Mouse (Mus musculus) megakaryocyte-erythroid progenitor cell, adult 5-6 weeks (primary cell): ENCODE measurements around the gene Faap20. TPM values are rescaled to one million over a fixed set of nuclear protein-coding genes. Genes with fewer than 3 reads are reported as not detected.

ENCODE experiments used
- ATAC-seq: replicated peaks from 2 replicates; pipeline ENCODE4 v1.8.0; 2016; ENCODE audit warnings: mild to moderate bottlenecking, inconsistent platforms; ENCODE audit not compliant: severe bottlenecking, poor library complexity, low FRiP score, low TSS enrichment
- total RNA-seq, 2 experiments: library from RNA; stranded (forward) in 1 of 2; stranded (reverse) in 1 of 2; fragments of 200-1000, 215-1000 nt in 1 of 2; fragments of >200 nt in 1 of 2; fragmentation: Nextera tagmentation in 1 of 2; gene quantifications; 2 replicates each; pipeline ENCODE4 v1.2.3; 2014 to 2017

Gene Faap20
- total RNA-seq, 2 experiments from 2014 or later: 16.8 to 41.4 TPM

DNA sequence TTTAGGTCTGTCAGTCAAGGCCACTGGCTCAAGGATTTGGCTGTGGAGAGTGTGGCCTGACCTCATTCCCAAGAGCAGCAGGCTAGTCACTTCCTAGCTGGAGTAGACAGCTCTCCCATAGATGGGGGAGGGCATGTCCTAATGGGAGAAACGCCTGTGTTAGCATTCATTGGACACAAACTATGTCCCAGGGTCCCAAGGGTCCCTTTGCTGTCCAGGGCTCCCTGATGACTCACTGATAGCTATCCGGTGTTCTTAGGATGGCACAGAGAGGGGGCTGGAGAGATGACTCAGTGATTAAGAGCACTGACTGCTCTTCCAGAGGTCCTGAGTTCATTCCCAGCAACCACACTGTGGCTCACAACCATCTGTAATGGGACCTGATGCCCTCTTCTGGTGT, 31.6 kb downstream of the Faap20 start:
- no peak for ATAC-seq

DNA sequence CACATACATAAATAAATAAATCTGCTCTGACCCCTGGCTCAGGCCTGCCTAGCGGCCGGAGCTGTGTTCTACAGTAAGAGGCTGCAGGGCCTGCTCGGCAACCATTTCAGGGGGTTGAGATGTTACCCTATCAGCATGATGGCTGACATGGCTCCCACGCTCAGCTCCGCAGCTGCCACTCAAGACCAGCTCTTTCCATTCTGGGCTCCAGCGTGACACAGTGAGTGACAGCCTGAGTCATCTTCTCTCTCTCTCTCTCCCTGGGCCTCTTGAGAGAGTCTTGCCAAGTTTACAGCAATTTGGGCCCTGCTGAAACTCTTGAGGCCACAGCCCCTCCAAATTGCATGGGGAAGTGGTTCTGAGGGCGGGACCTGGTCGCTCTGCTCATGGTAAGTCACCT, 32.0 kb downstream of the Faap20 start:
- ATAC-seq: no peak

DNA sequence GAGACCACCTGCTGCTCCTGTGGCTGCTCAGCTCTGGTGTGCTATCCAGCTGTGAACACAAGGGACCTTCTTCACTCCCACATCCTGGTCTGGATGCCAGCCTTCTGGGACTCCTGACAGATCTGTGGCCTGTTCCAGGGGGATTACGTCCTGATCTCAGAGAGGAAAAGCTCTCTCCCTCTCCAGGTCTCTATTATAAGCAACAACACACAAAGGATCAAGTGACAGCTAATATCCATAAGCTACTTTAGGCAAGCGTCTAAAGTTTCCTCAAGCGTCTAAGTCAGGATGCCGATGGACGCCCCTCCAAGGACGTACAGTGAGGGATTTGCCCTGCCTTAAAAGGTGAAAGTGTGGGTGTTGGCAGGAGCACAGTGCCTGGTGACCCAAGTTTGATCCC, 32.6 kb downstream of the Faap20 start:
- no peak for ATAC-seq

DNA sequence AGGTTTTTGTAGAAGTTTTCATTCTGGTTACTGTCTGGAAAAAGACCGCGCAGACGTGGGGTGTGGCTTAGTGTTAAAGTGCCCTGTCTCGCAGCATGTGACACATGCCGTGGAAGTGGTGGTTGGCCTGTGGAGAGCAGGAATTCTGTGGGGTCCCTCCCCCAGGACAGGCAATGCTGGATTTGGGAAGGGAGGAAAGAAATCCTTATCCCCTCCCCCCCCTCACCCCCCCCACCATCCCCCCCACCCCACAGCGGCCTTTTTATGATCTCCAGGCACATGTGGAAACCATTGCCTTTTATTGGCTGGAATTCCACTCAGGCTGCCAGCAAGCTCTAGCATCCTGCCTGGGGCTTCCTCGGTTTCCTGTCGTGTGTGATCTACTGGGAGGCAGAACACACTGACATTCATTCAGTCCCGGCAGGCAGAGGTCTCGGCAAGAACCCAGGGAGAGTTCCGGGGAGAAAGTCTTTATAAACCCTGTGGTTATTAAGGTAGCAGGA, 33.5 kb downstream of the Faap20 start:
- no peak for ATAC-seq

DNA sequence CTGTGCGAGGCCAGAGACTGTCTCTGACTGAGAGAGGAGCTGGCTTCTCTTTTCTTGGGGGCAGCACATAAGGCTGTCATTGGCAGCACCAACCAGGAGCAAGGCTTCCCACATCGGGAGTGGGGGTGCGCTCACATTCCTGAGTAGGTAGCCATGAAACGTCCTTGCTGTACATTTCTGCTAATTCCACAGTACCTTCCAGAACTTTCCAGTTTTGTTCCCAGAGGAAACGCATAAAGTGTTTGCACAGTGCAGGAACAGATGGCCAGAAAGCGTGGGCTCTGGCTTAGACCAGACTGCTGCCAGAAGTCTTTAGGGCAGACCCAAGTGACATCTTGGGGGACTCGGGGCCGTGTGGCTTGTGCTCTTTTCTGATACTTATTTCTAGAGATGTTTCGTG, 34.0 kb downstream of the Faap20 start:
- ATAC-seq: no peak

DNA sequence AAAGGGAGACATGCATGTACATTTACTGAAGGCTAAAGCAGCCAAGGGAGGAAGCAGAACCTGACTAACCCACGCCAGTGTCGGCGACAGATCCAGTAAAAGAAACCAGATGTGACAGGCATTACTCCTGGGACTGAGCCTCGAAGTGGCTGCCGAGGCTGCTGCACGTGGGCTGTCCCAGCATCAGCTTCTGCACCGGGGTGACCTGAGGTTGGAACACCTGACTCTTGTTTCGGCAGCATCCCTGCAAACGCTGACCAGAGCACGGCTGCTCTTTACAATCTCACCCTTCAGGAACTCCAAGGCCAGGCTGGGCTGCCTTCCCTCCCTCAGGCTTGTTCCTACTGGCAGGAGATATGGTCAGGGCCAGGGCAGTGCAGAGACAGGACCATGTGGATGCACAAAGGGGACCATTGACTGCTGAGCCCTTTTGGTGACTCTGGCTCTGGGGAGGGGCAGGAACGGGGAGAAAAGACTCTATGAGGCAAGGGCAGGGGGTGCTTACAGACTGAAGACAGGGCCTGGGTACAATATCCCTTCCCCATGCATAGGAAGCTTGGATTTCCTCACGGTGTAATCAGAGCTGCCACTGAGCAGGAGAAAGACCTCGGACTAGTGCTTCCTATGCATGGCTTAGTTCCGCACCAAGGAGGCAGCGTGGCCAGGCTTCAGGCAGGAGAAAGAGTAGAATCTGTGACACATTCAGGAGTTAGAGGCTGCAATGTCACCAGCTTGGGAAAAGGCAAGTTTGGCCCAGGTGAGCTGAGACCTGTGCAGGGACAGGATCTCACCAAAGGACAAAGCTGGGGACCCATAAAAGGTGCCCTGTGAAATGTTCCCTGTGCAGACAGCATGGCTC, 35.1 kb downstream of the Faap20 start:
- no peak for ATAC-seq

DNA sequence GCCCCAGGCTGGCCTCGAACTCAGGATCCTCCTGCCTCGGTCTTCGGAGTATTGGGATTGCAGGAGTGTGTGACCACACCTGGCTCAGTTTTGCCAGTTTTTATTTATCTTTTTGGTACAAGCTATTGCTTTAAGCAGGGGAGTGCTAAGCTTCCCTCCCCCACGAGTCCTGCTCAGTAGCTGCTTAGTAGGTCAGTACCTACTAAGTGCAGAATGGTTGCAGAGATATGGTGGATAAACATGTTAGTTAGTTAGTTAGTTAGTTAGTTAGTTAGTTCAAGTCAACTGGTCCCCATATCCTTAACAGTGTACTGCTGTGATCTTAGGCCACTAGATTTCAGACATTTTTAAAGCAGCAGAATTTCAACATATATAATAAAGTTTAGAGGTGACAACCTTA, 36.5 kb downstream of the Faap20 start:
- ATAC-seq: no peak

DNA sequence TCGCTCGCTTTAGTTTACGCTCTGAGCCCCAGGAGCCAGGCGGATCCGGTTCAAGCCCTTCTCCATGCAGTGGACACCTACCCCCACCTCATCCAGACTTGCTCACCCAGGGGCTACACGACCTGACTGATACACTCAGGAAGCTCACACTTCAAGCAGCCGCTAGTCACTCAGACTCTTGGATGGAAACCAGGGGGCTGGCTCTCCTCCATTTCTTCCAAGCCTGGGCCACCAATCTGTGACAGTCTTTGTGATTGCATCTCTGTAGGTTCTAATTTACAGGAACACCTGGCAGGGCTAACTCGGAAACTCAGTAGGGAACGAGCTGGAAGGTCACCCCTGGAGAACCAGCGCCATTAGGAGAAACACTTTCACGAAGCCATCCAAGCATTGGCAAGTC, 38.1 kb downstream of the Faap20 start:
- no peak for ATAC-seq

DNA sequence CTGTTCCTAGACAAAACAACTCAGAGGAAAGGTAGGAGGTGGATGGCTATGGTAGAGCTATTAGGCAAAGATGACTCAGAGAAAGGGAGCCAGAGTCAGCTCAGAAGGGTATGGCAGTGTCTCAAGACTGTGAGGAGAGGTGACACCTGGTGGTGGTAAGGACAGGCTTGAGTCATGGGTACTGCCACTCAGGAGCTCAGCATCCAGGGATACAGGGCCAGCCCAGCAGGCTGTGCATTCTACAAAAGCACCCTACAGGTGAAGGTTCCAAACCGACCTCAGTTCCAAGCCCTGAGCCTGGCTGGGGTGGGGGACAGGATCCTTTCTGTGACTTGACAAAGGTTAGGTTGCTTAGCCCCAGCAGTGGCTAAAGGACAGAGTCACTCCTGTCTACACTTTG, 39.0 kb downstream of the Faap20 start:
- ATAC-seq: no peak

DNA sequence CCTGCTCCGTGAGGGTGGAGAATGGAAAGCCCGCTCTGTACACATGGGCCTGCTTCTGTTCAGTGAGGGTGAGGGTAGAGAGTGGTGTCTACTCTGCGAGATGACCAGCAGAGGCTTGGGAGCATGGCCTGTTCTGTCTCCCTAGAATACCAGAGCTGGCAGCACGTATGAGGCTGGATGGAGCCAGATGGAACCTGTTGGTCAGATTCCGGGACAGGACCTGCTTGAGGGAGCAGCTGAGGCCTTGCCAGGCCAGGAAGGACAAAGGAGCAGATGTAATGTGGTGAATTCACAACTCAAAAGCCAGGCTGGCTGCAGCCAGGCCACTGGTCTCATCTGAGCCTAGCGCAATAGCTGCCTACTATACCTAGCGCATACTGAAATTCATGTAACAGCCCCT, 40.4 kb downstream of the Faap20 start:
- ATAC-seq: no peak

DNA sequence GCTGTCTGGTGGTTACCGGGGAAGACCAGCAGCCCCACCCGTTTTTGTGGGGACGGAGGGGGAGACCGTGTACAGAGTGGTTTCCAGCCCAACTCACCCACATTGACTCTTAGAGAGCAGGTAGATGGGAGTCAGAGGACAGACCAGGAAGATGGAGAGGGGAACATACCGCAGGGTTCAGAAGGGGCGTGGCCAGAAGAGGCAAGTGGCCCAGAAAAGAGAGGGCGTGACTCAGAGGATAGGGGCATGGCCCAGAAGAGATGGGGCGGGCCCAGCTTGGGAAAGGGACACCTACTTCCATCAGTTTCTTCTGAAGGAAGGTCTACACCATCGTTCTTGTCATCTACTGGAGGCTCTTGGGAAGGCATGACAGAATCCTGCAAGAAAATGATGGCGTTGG, 43.3 kb downstream of the Faap20 start:
- no peak for ATAC-seq

DNA sequence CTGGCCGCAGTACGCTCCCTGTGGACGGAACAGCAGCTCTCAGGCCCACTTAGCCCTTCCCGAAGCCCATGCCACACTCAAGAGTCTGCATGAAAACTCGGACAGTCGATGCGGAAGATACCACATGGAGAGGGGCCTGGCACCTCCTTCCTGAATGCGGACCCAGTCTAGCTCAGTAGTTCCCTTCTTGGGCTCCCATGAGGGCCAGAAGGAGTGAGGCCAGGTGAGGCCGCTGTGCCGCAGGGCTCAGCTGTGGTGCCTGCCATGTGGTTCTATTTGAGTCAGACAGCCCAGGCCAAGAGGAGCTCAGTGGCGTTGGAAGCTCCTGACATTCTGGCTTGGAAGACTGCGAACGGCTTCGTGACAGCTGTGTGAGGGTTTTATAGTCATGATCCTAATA, 44.8 kb downstream of the Faap20 start:
- ATAC-seq: no peak

DNA sequence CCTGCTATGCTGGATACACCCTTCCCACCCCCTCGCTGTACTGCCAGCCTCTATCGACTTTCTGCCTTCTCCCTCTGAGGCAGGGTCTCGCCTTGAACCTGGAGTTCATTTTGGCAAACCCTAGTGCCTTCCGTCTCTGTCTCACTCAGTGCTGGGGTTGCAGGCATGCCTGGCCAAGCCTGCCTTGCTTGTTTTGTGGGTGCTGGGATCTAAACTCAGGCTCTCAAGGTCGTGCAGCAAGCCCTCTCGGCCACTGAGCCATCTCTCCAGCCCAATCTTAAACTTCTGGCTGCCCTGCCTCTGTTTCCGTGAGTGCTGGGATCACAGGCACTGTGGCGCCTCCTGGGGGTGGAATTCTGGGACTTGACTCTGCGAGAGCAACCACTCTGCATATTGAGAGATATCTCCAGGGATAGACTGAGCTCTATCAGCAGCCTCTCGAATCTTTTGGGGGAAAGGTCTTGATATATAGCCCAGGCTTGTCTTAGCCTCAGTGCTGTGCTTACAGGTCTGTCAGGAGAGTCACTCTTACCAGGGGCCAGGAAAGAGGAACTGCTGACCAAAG, 45.5 kb downstream of the Faap20 start:
- no peak for ATAC-seq

DNA sequence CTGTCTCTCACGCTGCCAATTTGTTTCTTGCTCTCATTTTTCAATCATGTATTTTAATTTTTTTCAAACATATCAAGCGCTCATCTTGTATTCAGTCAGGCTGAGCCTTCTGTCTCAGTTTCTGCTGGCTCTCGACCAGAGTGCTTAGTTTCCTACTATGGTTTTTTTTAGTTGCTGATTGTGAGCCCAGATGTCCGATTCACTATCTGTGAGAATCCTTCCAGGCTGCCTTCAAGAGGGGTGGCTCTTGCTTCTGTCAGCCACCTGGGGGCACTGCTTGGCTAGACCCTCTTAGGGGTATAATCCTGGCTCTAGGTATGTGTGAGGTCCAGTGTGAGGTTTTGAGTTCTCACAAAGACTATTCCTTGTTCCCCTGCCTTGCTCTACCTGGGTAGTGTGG, 46.4 kb downstream of the Faap20 start:
- no peak for ATAC-seq

DNA sequence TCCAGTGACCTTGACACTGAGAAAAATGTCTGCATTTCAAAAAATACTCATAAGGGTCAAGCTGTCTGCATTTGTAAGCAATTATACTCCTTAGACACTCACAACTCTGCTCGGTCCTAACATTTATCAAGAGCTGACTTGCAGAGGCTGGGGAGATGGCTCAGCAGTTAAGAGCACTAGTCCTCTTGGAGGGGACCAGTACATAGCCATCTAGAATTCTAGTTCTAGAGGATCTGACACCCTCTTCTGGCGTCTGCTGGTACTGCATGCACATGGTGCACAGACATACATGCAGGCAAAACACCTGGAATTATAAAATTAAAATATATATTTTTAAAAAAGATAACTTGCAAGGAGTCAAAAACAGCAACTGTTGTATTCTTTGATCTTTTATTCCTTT, 47.5 kb downstream of the Faap20 start:
- no peak for ATAC-seq

DNA sequence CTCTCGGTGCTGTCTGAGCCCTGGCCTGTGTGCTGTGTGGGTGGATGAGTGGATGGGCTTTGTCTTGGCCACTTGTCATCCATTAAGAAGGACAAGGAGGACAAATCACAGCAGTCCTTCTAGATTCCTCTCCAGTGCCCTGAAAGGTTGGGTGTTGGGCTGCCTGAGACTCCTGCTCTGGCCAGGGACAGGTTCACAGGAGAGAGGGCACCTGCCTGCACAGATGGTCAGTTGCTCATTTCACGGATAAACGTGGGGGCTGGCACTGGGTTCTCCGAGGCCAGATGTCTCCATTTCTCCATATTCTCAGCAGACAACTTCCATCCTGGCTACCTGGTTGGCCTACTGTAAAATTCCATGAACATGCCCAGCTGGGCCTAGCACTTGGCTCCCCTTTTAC, 49.2 kb downstream of the Faap20 start:
- ATAC-seq: no peak

DNA sequence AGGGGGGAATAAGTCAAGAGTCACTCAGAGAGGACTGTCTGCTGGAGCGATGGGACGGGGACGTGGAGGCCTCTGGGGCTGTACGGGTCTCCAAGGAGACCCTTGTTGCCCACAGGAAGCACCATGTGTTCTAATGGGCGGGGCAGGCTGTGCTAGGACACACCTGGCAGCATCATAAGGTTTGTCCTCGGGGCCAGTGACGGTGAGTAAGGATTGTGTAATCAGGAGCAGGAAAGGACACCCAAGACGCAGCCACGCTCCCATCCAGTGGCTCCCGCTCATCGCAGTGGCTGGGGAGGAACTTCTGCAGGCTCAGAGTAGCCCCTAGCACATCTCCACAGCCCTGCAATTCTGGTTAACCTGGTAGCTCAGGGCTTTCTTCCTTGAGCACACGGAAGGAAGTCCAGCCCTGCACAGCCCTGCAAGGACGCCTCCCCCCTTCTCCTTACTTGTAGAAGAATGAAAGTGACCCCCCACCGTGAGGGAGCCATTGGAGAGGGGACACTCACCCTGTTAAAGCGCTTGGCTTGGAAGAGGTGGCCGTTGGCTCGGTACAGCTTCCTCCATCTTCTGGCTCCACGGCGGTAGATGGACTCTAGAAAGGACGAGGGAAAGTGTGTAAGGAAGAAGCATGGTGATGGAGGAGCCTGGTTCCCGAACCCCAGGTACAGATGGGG, 51.0 kb downstream of the Faap20 start:
- ATAC-seq: no peak

DNA sequence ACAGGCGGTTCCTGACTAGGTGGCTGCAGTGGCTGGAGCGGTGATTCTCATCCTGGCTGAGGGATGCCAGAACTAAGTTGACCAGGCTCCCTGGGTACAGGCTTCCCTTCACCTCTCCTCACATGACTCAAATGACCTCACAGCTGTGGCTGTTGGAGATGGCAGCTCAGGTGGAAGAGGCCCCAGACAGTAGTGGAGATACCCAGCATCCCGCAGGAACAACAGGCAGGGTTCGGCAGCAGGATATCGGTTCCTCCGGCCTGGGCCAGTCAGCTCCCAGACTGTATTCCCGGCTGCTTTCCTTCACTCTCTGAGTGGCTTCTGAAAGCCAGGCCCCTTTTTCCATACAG, 51.5 kb downstream of the Faap20 start:
- ATAC-seq: no peak

DNA sequence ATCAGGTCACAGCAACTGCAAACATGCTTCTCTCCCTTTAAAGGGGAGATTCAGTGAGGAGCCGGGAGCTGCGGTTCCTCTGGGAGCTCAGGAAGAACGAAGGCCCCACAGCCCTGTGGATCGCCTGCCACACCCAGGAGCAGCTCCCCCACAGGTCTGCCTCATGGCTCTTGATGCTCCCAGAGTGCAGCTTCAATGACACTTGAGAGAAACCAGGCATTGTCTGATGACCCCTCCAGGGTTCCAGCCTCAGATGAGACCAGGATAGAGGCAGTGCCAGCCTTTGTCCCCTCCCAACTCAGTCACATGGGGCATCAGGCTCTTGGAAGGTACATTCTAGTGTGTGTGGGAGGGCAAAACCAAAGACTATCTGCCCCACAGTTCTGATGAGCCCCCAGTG, 52.4 kb downstream of the Faap20 start:
- ATAC-seq: no peak

DNA sequence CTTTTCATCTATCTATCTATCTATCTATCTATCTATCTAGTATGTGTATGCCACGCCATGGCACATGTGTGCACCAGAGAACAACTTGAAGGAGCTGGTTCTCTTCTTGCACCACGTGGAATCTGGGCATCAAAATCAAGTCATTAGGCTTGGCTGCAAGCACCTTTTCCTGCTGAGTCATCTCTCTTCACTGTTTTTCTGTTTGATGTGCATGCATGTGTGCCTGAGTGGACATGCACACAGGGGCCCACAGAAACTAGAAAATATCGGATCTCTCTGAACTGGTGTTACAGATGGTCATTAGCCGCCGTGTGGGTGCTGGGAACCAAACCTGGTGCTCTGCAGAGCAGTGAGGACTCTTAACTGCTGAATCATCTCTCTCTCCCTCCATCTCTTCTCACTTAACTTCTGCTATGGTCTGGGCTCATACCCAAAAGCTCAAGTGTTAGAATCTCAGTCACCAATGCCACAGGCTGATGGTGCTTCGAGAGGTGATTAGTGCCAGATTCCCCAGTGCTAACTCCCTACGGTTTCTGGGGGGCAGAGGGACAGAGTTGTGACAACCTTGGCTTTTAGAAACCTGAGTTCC, 55.0 kb downstream of the Faap20 start:
- ATAC-seq: no peak
